Mouse (Mus musculus) spleen, adult 2 months (tissue): Measurements from ENCODE around the gene Coro6.

Experiments
- CTCF ChIP-seq: fragments of 200-500 bp; IDR thresholded peaks from 2 replicates; pipeline ENCODE4 v1.5.1; 2011; ENCODE audit warnings: mild to moderate bottlenecking, inconsistent platforms; ENCODE audit not compliant: insufficient read depth, insufficient read length, insufficient replicate concordance; ENCODE audit errors: extremely low read depth
- POLR2A ChIP-seq: fragments of 200-500 bp; IDR thresholded peaks from 2 replicates; pipeline ENCODE4 v1.6.1; 2011; ENCODE audit warnings: low read depth, low read length, inconsistent platforms

GRCm38 (mm10) chr11:77491123-77491501, 28.9 kb downstream of the Coro6 start:
- TF ChIP-seq CTCF (peak; percentile 94), POLR2A (no peak)
